Mouse (Mus musculus) right cerebral cortex, postnatal 14 days (tissue): ENCODE results near the gene Stard13.

Source experiments
- DNase-seq: peaks from one replicate; pipeline ENCODE4 v3.0.0; 2022

The Stard13 gene

GRCm38 (mm10) chr5:151092886-151093665, 140.6 kb downstream of the Stard13 start:
- DNase-seq, result no peak

DNA sequence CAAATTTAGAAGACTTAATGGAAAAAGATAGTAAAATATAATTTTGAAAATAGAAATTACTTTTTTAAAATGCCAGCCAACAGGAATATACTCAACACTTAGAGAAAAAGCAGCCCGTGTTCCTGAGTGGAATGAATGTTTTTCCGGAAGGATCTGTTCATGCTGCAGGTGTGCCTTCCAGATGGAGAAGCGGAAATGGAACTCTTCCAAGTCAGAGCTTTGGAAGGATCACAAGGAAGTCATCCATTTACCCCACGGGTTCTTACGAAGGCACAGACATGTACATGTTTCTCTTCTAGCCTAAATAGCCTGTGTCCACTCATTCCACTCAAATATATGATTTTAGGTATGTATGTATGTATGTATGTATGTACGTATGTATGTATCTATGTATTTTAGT, 142.6 kb downstream of the Stard13 start:
- DNase-seq, result no peak

GRCm38 (mm10) chr5:151089201-151089600, 144.4 kb downstream of the Stard13 start:
- DNase-seq, result no peak

GRCm38 (mm10) chr5:151086425-151087202, 147.0 kb downstream of the Stard13 start:
- no peak for DNase-seq

- DNase-seq, result no peak
Observed at GRCm38 (mm10) chr5:151085749-151086148, 147.9 kb downstream of the Stard13 start.

- DNase-seq, result no peak
Observed at GRCm38 (mm10) chr5:151080276-151080675, 153.4 kb downstream of the Stard13 start.

DNA sequence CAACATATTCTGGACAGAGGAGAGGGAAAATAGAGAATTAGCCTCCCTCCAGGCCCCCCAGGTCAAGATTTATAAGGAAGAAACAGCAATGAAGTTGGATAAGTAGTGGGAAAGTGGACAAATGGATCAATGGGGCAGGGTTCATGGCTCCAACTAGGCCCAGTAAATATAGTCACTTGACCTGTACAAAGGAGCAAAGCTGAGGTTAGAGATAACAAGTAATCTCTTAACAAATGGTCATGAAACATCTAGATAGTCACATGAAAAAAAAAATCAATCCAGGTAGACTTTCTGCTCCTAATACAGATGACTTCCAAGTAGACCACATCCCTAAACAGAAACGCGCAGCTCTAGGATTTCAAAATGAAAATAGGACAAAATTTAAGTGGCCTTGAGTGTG, 155.7 kb downstream of the Stard13 start:
- DNase-seq, result no peak

DNA sequence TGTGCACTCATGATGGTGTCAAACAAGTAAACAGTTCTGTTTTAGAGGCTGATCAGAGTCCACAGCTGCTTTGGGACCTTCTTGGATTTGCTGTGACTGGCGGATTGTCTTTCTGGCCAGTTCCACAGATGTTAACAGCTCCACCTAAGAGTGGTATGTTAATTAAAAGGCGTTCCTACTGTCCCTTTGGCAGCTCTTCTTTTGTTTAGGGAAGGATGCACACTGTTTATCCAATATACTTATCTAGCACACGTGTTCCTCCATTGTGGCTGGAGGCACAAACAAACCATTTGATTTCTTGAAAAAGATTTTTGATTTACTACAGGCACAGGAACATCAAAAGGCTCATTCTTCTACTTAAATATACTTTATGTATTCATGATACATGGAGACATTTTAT, 156.7 kb downstream of the Stard13 start:
- DNase-seq, result no peak

- DNase-seq, result no peak
Observed at GRCm38 (mm10) chr5:151074282-151074681, 159.4 kb downstream of the Stard13 start.

DNA sequence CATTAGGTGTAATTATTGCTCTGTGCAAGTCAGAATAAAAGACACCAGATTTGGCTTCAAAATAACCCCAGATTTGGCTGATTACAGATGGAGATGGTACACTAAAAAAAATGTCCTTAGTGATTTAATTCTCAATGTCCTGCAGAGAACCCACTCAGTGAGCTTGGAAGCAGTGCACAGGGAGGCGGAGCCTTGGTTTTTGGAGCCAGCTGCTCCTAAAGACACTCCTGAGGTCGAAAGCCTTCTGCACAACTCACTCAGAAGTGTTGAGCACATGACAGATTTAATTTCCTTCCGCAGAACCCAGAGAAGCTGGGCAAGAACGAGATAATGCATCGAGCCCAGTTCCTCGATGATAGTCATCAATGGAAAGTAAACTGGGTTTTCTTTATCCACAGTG, 162.2 kb downstream of the Stard13 start:
- no peak for DNase-seq

GRCm38 (mm10) chr5:151070896-151071295, 162.7 kb downstream of the Stard13 start:
- no peak for DNase-seq

DNA sequence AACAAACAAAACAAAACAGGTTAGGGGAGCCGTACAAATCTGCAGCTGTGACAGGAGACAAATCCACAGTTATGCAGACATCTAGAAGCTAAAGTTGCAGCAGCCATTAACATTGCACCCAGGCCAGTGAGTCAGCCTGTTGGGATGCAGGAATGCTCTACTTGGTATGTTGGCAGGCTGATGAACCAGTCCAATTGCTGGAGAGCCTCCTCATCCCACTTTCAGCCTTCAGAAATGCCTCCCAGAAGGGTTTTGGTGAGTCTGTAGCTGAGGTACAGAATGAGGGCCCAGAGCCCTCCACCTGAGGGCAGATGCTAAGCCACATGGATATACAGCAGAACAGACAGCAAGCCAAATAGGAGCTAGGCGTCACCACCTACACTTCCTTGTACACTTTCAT, 164.1 kb downstream of the Stard13 start:
- DNase-seq, result no peak

GRCm38 (mm10) chr5:151066016-151066415, 167.6 kb downstream of the Stard13 start:
- DNase-seq, result no peak

DNA sequence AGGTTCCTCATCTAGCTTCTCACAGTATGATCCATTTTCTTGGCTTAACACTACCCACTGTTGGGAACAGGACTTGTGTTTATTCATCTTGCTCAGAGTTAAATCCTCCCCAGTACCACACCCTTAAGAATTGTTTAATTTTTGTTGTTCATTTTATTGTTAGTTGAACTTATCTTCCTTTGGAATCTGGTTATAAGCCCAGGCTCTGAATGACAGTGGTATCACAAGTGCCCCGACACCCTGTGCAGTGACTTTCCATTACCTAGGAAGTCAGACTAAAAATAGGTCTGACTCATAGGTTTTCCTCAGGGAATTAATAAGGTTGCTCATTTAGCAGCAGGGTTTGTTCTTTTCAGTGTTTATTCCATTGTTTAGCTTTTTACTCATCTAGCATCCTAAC, 168.4 kb downstream of the Stard13 start:
- DNase-seq, result no peak

DNA sequence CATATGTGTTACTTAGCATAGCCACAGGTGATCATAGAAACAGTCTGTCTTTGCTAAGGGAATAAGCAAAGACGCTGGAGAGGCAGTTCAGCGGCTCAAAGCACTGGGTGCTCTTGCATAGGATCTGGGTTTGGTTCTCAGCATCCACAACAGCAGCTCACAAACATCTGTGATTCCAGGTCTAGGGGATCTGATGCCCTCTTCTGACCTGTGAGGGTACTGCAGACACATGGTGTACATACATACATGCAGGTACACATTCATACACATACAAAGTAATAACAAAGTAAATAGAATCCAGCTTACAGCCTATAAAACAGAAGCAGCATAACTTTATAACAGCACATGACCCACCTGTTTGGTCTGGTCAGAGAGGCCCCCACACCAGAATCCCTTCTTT, 171.7 kb downstream of the Stard13 start:
- no peak for DNase-seq

GRCm38 (mm10) chr5:151060476-151060875, 173.2 kb downstream of the Stard13 start:
- DNase-seq, result no peak

GRCm38 (mm10) chr5:151059772-151060171, 173.9 kb downstream of the Stard13 start:
- no peak for DNase-seq

DNA sequence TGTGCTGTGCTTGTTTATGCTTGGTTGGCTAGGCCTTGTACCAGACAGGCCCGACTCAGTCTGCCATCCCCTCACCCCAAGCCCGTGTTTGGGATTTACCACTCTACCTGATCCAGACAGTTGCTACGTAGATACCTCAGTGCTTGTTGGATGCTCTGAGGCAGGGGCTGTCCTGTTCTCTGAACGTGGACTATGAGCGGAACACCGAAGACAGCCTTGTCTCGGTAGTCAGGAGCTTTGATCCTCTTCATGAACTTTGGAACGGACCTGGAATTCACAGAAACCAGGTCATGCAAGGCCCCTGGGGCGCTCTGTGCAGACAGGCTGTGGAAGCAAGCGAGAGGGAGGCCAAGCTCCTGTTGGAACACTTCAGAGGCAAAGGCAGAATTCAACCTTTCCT, 174.3 kb downstream of the Stard13 start:
- no peak for DNase-seq

GRCm38 (mm10) chr5:151057716-151058115, 175.9 kb downstream of the Stard13 start:
- DNase-seq, result no peak

DNA sequence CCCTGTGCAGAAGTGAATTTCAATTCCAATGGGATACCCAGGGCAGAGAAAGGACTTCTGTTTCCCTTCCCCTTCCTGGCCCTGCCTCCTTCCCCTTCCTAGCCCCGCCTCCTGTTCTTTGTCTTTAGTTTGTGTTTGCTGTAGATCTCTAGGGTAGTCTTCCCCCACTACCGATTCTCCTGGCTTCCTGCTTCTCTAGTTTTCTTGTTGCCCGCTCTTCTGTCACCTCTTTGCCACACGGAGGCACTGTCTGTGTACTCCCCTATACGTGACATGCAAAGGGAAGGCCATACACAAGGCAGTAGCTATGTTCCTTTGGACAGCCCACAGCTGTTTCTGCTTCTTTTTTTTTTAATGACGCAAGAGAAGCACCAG, 176.7 kb downstream of the Stard13 start:
- DNase-seq, result no peak

DNA sequence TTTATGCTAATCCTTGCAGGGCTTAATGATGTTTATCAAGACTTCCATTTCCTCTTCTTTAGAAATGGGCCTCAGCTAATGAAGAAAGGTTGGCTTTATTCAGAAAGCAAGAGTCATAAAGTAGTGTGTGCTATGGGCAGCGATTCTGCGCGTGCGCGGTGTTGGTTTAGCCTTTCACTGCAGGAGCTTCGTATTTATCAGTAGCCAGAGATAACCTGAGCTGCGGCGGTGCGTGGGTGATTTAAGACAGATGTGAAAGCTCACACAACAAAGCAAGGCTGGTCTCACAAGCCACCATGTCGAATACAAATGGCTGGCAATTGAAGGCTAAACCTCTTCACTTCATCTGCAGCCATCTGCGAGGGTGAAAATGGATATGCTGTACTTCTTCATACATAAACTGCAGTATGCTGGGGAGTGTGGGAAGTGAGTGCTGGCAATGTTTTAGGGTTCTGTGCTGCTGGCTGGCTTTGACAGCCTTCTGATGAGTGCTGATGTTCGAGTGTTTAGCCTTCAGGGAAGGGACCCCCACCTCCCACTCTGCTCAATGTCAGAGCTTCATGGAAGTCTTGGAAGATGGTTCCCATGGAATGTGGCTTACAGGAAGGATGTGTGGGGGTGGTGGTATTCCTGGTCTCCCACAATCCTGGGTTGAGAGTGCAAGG, 177.2 kb downstream of the Stard13 start:
- DNase-seq, result no peak

DNA sequence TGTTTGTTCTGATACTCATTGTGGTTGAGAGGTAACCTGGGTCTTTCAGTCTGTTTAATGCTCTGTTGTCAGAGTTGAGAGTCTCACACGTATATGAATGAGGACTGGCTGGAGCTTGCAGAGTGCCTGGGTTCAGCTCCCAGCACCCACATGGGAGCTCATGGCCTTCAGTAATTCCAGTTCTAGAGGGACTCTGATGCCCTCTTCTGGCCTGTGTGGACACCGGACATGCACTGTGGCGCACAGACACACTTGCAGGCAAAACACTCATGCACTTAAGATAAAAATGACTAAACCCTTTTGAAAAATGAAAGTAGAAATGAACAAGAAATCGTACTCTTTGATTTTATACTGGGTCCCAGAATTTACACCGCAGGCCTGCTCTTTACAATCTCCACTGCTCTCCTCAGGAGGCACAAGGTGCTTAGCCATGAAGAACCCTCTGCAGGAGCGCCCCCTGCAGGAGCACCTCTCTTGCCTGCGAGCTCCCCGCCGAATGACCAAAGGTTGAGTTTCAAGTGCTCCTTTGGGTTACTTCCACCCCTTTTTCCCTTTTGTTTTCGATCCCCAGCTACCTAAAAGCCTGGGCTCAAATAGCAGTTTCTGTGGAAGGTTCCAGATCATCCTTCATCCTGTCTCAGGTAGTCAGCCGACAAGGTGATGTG, 178.1 kb downstream of the Stard13 start:
- no peak for DNase-seq

GRCm38 (mm10) chr5:151054743-151055114, 178.9 kb downstream of the Stard13 start:
- DNase-seq, result no peak
